Mouse (Mus musculus): Measurements from ENCODE around the gene Vsir. TPM values are rescaled to one million over a fixed set of nuclear protein-coding genes. Genes with fewer than 3 reads are reported as not detected.

Vsir gene
- total RNA-seq, 2 experiments from 2014 or later: 26.6 to 32.3 TPM

GRCm38 (mm10) chr10:60351761-60352455, 5.3 kb downstream of the Vsir start:
- intact Hi-C loops (cut with DNase I): no loop called here
- DNase-seq (ENCODE audit: low spot score in 2 of 2): no peak

GRCm38 (mm10) chr10:60353241-60354002, 6.8 kb downstream of the Vsir start:
- DNase-seq (ENCODE audit: low spot score in 2 of 2): no peak
- intact Hi-C loops (cut with DNase I): no loop called here

GRCm38 (mm10) chr10:60354003-60354325, 7.3 kb downstream of the Vsir start:
- intact Hi-C loops (cut with DNase I): no loop called here
- no peak for DNase-seq (ENCODE audit: low spot score in 2 of 2)

- DNase-seq (ENCODE audit: low spot score in 2 of 2): peak in 1 of 2 experiments; percentile 57
- intact Hi-C loops (cut with DNase I): no loop called here
Observed at GRCm38 (mm10) chr10:60354881-60355677, 8.4 kb downstream of the Vsir start.

GRCm38 (mm10) chr10:60357441-60357840, 10.8 kb downstream of the Vsir start:
- intact Hi-C loops (cut with DNase I): no loop called here
- DNase-seq (ENCODE audit: low spot score in 2 of 2): no peak

- no peak for DNase-seq (ENCODE audit: low spot score in 2 of 2)
Observed at GRCm38 (mm10) chr10:60357901-60358300, 11.2 kb downstream of the Vsir start.

GRCm38 (mm10) chr10:60358776-60359175, 12.1 kb downstream of the Vsir start:
- intact Hi-C loops (cut with DNase I): no loop called here
- no peak for DNase-seq (ENCODE audit: low spot score in 2 of 2)

More at GRCm38 (mm10) chr10:60357901-60358300, 11.2 kb downstream of the Vsir start:
- intact Hi-C loops (cut with DNase I): no loop called here

- intact Hi-C loops (cut with DNase I): no loop called here
- no peak for DNase-seq (ENCODE audit: low spot score in 2 of 2)
Observed at GRCm38 (mm10) chr10:60361615-60362309, 15.1 kb downstream of the Vsir start.

GRCm38 (mm10) chr10:60362310-60362628, 15.6 kb downstream of the Vsir start:
- intact Hi-C loops (cut with DNase I): no loop called here
- DNase-seq (ENCODE audit: low spot score in 2 of 2): peak in 1 of 2 experiments; percentile 36

GRCm38 (mm10) chr10:60363426-60363825, 16.8 kb downstream of the Vsir start:
- intact Hi-C loops (cut with DNase I): no loop called here
- DNase-seq (ENCODE audit: low spot score in 2 of 2): no peak

- intact Hi-C loops (cut with DNase I): no loop called here
- DNase-seq (ENCODE audit: low spot score in 2 of 2): peak in 1 of 2 experiments; percentile 33
Observed at GRCm38 (mm10) chr10:60367145-60367544, 20.5 kb downstream of the Vsir start.

GRCm38 (mm10) chr10:60367904-60368303, 21.3 kb downstream of the Vsir start:
- intact Hi-C loops (cut with DNase I): no loop called here
- no peak for DNase-seq (ENCODE audit: low spot score in 2 of 2)

- DNase-seq (ENCODE audit: low spot score in 2 of 2): no peak
- intact Hi-C loops (cut with DNase I): no loop called here
Observed at GRCm38 (mm10) chr10:60369405-60369804, 22.8 kb downstream of the Vsir start.

- peak; percentile 31 to 48 for DNase-seq (ENCODE audit: low spot score in 2 of 2)
- intact Hi-C loops (cut with DNase I): no loop called here
Observed at GRCm38 (mm10) chr10:60370098-60370497, 23.4 kb downstream of the Vsir start.

GRCm38 (mm10) chr10:60370601-60371061, 24.0 kb downstream of the Vsir start:
- intact Hi-C loops (cut with DNase I): no loop called here
- DNase-seq (ENCODE audit: low spot score in 2 of 2): no peak

- intact Hi-C loops (cut with DNase I): no loop called here
- peak in 1 of 2 experiments; percentile 37 for DNase-seq (ENCODE audit: low spot score in 2 of 2)
Observed at GRCm38 (mm10) chr10:60371596-60372386, 25.1 kb downstream of the Vsir start.

- intact Hi-C loops (cut with DNase I): no loop called here
- DNase-seq (ENCODE audit: low spot score in 2 of 2): no peak
Observed at GRCm38 (mm10) chr10:60373543-60373936, 26.9 kb downstream of the Vsir start.

- intact Hi-C loops (cut with DNase I): no loop called here
- DNase-seq (ENCODE audit: low spot score in 2 of 2): peak in 1 of 2 experiments; percentile 24
Observed at GRCm38 (mm10) chr10:60373937-60374578, 27.4 kb downstream of the Vsir start.

GRCm38 (mm10) chr10:60376704-60377103, 30.1 kb downstream of the Vsir start:
- intact Hi-C loops (cut with DNase I): no loop called here
- DNase-seq (ENCODE audit: low spot score in 2 of 2): no peak

All from left cerebral cortex, postnatal 25 days (tissue).